Mouse (Mus musculus) lung, postnatal 25 days (tissue): ENCODE data around the gene Galntl5.
"Not testable (repeated sequence)": the region's sequence is repeated elsewhere in the genome, so short reads cannot be mapped to it uniquely, and the experiment has no call there.

Experiments used
- DNase-seq: peaks from one replicate; pipeline ENCODE4 v3.0.0; 2022; ENCODE audit warnings: low spot score

Gene Galntl5

DNA sequence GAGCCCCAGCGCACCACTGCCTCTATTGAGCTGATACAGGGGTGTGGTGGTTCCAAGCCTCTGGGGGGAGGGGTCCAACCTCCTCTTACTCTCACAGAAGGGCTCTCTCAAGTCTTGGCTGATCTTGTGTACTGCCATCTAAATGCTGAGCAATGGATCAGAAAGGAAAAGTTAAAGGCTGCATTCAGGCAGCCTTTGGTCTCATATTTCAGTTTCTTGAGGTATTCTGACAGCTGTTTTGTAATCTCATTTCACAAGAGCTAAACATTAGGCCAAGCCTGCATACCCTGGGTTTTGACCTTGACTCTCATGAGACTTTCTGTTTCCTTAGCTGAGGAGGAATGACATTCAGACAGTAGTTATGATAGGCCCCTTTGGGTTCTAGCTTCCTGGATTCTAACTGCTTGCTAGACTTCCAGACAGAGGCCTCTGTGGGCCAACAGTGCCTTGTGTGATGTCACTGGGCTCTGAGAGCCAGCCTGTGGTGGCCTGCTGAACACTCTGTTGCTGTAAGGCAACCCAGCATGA is at the start of gene Galntl5:
Galntl5 (plus strand) TSS at position 457 of the 528 bp plus-strand sequence.
- peak; percentile 29 for DNase-seq

DNA sequence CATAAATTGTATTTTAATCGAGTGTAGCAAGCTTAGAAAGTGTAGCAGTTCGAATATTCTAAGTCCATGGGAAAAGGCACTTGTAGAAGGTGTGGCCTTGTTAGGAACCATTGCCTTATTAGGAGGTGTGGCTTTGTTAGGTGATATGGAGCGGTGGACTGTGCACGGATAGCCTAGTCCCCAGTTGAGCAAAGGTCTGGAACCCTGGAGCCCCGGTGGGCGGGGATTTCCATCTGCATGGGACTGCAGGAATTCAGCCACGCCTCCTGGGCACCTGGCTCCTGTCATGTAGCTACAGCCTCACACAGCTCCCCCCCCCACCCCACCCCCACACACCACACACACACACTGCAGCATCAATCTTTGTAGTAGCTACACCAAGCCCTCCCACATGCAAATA is 34.6 kb upstream of the Galntl5 start:
- DNase-seq: no peak

DNA sequence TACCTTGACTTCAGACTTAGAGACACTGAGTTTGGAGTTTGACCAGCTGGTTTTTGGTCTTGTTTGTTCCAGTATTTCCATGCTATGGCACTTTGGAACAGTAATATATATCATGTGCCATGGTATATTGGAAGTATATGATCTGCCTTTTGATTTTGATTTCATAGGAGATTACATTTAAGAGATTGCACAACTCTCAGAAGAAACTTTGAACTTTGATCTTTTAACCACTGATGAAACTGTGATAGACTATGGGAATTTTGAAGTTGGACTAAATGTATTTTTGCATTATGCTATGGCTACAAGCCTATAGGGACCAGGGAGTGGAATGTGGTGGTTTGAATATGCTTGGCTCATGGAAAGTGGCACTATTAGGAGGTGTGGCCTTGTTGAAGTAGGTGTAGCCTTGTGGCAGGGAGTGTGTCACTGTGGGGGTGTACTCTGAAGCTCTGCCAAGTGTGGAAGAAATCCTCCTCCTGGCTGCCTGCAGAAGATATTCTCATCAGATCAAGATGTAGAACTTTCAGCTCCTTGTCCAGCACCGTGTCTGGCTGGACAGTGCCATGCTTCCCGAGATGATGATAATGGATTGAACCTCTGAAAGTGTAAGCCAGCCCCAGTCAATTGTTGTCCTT is 31.8 kb upstream of the Galntl5 start:
- no peak for DNase-seq

DNA sequence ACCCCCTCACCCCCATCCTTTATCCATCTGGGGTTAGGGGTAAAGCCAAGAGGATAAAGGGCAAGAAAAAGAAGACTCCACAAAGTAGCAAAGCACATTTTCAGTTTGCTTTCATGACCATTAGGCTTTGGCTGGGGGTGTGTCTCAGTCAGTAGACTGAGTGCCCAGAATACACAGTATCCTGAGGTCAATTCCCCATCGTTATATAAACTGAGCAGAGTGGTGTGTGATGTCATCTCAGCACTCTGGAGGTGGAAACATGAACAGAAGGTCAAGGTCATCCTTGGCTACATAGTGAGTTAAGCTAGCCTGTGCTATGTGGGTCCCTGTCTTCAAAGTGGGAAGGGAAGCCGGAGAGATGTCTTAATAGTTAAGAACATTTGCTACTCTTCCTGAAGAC is 27.8 kb upstream of the Galntl5 start:
- no peak for DNase-seq

DNA sequence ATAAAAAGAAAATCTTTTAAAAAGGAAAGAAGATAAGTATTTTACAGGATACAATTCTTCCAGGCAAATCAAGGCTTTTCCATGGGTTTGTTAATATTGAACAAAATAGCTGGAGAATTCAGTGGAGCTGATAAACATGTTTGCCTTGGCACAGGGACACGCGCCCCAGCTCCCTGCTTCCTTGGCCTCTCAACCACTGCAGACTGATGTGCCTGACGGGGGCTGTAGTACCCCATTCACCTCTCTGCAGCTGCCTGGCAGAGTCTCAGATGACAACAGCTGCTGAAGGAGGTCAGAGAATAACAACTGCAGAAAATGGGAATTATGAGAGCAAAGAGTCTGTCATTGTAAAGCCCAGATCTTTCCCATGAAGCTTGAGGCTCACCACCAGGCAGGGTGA is 27.3 kb upstream of the Galntl5 start:
- no peak for DNase-seq

DNA sequence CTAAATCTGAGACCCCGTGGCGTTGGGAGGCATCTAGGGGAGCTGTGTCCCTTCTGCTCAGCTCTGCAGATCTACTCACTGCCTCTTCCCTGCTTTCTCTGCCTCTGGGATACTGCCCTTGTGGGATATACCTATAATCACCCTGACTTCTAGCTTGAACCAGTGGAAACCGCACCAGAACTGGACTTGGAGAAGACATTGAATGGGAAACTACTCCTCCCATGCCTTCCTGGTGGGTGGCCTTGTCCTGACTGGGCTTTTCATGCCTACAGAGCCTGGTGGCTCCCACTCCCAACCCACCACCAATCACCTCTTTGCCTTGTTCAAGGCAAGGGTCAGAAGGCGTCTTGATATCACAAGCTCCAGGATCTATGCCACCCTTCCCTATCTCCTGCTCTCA is 26.4 kb upstream of the Galntl5 start:
- no peak for DNase-seq

DNA sequence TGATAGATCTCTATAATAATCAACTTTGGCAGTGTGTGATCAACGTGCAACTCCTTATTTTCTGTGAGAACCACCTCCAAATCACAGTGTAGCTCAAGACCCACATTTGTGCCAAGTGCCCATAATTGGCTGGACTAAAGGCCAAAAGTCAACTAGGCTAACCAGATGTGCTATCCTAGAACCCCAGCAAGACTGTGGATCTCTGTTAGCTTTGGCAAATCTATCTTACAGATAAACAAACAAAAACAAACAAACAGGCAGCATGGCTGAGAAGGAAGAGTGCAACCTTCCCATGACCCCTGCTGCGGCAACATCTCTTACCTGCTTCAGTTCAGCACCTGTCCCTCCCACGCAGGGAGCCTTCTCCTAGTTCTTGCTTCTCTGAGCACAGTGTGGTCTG is 25.9 kb upstream of the Galntl5 start:
- DNase-seq: no peak

DNA sequence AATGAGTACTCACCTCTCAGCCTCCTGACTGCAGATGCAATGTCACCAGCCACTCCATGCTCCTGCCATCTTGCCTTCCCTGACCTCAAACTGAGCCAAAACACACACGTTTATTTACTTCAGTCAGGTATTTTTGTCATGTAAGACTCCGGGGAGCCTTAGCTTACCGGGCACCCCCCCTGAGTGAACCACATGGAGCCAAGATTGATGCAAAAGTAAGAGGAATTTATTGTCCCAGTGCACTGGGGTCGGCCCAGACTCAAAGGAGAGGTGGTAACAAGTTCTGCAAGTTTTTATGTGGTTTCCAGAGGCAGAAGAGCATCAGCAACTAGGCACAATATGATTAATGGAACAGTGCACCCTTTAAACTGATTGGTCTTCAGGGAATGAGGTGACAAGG is 24.1 kb upstream of the Galntl5 start:
- no peak for DNase-seq

DNA sequence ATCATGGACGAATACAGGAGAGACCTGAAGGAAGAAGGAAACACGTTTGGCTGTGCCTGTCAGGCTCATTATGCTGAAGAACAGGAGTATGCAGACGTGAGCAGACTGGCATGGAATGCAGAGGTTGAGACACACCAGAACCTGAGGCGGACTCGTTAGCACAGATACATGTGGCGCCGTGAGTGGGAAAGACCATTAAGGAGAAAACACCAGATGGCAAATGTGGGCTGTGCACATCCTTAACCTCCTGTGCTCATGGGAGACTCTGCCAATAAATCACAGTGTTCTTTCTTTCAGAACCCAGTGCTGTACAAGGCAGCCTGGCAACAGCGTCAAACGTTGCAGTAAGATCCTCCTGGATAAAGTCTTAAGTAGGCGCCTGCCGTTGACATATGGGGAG is 20.7 kb upstream of the Galntl5 start:
- no peak for DNase-seq

DNA sequence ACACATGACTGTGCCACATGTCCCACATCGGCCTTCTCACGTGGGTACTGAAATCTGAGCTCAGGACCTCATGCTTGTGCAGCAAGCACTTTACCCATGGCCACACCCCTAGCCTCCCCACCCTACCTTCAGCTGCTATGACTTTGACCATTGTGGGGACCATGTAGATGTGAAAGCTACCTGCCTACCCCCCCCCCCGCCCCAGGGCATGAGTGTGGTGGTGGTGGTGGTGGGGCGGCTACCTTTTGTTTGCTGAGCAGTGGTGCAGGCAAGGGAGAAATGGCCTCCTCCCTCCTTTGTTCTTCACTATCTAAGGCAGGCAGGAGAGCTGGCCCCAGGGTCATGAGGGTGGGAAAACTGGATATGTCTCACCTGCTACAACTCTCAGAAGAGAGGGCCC is 18.3 kb upstream of the Galntl5 start:
- no peak for DNase-seq

DNA sequence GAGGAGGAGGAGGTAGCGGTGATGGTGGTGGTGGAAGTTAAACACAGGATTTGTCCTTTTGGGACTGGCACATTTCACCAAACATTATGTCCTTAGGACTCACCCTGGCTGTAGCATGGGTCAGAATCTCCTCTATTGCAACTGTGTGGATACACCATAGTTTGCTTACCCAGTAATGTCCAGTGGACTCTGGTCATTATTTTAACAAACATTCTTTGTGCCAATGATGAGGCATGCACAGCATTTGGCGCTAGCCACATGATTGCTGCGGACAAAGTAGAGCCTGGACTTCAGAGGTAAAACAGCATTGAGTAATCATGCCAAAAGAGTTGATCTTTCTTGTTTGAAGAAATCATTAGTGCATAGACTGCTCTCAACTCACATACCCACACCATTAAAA is 17.3 kb upstream of the Galntl5 start:
- no peak for DNase-seq

DNA sequence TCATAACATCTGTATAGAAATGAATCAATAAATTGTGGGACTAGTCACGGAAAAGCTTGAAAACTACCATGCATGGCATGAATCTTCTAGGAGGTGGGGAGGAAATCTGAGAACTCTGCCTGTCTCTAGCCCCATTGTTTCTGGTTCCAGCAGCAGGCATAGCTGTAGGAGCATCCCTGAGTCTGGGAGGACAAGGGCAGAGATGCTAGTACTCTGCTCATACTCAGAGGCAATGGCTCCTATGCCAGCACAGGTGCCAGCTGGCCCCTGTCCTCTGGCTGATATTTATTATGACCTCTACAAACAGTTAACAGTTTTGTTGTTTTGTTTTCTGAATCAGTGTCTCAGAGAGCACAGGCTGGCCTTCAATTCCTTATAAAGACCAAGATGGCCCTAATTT is 16.9 kb upstream of the Galntl5 start:
- DNase-seq: no peak

DNA sequence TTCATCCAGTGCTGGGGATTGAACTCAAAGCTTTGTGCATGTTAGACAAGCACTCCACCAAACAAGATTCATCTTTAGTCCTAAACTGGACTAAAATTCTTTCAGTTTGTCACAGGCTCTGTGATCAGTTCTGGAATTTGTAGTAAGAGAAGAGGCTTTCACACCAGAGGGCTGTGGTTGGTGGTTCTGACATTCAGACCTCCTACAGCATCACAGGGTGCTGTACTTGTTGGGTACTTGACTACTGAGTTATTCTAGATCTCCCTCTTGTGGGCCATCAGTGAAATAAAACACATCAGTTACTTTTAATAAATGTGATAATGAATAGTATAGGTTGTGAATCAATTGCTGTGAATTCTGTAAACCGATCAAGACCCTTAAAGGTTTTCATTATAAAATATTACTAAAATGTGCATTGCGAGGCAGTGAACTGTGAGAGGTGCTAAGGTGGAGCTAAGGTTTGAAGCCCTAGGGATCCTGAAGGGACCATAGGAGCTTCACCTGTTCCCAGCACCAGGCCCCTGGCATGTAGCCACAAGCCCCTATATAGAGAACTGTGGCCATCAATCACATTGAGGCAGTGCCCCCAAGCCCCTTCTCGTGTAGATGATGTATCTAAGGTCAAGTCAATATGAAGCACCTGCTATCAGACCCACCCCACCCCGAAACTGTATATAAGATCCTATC is 16.0 kb upstream of the Galntl5 start:
- peak; percentile 5 for DNase-seq

DNA sequence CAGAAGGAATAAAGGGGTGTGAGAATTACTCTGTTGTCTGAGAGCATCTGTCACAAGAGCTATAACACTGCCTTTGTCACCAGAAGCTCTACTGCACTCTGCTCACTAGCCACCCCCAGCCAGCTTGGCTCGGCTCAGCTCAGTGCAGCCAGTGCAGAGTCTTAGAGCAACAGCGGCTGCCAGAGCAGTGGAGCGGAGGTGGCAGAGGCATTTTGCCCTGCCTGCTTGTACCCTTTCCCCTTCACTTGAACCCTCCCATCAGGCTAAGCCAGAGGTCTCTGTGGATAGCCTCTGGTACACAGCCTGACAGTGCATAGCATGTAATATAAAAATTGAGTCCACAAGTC is 15.5 kb upstream of the Galntl5 start:
- no peak for DNase-seq

DNA sequence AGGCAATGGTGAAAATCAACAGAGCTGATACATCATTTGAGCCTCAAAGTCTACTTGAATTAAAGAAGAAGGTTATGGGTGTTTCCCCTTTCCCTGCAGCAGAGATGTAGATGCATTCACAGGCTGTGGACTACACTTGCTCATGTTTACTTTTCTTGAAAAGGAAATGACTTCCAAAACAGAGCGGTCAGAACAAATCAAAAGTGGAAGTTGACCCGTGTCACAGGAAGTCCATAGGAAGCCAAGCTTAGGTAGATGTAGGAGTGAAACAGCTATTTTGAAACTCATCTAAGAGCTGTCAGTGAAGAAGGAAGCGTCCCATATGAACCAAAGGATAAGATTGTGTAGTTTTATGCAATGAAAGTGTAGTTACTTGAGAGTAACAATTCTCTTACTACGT is 14.6 kb upstream of the Galntl5 start:
- DNase-seq: no peak

DNA sequence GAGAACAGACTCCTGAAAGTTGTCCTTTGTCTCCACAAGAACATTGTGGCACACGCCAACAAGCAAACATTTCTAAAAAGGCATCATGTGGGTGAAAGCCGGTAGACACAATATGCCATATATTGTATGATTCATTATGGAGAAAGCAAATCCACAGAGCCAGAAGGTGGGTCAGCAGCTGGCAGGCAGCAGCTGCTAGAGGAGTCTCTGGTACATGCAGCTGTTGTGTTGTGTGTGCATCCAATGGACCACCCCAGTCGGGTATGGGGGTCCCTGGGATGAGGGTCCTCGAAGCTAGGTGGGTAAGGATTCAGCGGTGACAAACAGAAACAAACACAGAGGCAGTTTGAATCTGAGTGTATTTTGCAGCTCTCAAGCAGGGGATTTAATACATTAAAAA is 3.3 kb upstream of the Galntl5 start:
- not testable (repeated sequence) for DNase-seq

DNA sequence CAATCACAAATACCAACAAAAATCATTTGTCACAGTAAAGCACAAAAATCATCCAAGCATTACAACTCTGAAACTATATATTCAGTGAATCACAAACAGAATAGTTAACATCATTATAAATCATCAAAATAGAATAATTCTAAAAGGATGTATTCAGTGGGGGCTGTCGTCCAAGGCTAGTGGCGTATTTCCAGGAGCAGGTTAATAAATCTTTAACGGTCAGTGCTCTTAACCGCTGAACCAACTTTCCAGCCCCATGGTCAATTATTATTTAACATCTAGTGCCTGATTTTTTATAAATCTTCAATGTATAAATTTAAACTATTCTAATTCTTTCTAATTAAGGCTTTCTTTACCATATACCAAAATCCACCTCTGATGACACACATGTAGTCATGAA is 2.7 kb upstream of the Galntl5 start:
- DNase-seq: not testable (repeated sequence)

DNA sequence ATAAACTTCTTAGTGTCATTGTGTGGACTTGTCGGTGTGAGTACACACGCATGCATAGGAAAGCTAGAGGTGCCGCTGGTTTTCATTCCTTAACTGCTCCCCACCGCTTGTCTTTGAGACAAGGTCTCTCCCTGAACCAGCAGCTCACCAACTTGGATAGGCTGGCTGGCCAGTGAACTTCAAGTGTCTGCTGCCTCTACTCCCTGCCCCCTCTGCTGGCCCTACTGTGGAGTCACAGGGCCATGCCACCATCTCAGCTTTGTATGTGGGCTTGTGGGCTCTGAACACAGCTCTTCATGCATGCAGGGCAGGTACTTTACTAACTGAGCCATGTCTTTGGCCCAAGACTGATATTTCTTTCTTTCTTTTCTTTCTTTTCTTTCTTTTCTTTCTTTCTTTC is 2.0 kb upstream of the Galntl5 start:
- DNase-seq: no peak

DNA sequence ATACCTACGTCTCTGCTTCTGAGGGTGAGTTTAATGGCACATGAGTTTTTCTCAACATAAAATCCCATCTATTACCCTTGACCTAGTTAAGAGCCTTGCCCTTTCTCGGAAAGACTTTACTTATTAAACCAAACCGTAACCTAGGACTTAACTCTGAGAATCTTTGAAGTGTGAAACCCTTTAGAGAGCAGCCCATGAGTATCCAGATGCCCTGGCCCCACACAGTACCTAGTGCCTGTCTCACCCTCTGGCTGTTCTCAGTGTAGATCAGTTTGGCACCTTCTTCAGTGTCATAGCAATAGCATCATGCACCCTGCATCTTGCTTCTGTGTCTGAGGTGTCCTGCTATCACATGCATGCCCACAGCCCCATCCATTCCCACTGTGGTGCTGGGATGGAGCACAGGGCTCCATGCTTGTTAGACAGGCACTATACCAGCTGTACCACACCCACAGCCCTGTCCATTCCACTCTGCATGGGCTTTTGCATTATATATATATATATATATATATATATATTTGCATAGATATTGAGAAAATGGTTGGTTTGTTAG is 1.2 kb upstream of the Galntl5 start:
- DNase-seq: no peak

DNA sequence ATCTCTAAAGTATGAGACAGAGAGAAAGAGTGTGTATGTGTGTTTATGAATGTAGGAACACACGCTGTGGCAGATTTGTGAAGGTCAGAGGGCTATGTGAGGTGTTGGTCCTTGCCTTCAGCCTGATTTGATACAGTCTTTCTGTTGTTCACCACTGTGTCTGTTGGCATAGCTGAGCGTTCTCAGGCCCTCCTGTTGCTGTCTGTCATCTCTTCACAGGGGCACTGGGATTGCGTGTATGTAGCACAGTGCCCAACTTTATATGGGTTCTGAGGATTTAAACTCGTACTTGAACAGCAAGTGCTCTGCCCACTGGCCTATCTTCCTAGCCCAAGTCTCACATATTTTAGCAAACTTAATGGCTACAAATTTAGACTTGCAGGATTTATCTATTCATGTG is 2.3 kb downstream of the Galntl5 start:
- DNase-seq: no peak

DNA sequence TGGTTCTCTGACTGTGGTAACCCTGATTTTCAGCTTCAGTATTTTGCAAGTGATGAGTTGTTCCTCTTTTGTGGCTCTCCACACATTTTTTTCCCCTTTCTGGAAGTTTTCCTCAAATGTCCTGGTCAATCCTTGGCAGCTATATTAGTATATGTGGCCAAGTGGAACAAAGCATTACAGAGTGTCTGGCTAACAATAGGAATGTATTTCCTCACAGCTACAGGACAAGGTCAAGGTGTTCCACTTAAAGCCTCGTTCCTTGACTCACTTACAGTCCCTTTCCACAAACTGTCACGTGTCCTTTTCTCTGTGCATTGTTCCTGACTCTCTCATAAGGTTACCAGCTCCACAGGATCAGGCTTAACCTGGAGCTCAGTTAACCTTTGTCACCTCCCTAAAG is 3.3 kb downstream of the Galntl5 start:
- DNase-seq: peak; percentile 4

DNA sequence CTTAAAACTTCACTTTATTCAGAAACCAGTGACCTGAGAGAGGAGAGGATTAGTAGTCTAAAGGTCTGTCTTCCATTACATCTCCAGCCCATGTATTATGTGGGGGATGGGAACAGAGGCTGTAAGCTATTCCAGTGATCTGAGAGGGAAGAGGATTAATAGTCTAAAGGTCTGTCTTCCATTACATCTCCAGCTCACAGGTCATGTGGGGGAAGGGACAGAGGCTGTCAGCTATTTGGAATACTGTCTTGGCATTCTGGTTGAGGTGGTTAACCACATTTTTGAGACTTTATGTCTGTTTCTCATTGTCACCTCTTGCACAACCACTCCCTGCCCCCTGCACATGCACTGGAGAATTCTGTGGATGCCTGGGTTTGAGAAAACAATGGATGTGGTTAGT is 6.5 kb downstream of the Galntl5 start:
- DNase-seq: no peak

DNA sequence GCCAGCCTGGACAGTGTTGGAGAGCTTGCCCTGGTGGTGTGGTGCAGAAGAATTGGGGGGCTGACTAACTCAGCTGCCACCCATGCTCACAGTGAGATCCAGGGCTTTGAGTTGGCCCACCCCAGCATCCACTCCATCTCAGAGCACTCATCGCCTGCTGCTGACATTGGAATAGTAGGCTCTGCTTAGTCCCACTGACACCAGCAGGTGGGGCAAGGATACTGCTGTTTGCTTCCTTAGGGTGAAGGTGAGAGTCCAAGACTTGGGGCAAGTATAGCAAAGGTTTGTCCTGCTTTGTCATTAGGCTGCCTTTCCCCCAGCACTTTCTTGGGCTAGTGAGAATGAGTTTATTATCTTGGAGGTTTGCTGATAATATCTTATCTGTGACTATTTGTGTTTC is 7.5 kb downstream of the Galntl5 start:
- no peak for DNase-seq

DNA sequence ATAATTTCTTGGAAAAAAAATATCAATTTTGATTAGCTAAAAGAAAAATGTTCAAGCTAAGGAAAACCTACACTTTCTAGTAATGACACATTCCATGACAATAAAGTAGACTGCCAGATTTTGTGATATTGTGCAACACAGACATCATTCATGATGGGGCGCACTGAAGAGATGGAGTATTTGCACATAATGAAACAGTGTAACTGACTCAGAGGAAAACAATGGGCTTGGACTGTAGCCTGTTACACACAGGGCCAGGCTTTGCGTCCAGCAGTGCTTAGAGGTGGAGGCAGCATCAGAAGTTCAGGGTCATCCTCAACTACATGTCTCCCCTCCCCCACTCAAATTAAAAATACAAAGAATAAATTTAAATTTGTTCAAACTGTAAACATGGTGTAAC is 9.3 kb downstream of the Galntl5 start:
- DNase-seq: no peak
